Mouse (Mus musculus) adrenal gland, postnatal 10 days (tissue): ENCODE measurements around the gene Gm8220. TPM values are rescaled to one million over a fixed set of nuclear protein-coding genes. Genes with fewer than 3 reads are reported as not detected.
"Not testable (repeated sequence)": the region's sequence is repeated elsewhere in the genome, so short reads cannot be mapped to it uniquely, and the experiment has no call there.

Source experiments
- DNase-seq: peaks from one replicate; pipeline ENCODE4 v3.0.0; 2021; ENCODE audit warnings: mixed read lengths
- long read RNA-seq, 2 experiments: library from polyadenylated mRNA; stranded (forward); transcript quantifications; one replicate each; pipeline ENCODE4 v2.0.0; 2021
- total RNA-seq, 2 experiments: library from RNA; stranded (reverse); gene quantifications; 2 replicates each; pipeline ENCODE4 v1.2.3; 2021

The Gm8220 gene
- total RNA-seq = not detected
- long read RNA-seq, experiment 1 = 0 reads
- long read RNA-seq, experiment 2 = 0 reads

DNA sequence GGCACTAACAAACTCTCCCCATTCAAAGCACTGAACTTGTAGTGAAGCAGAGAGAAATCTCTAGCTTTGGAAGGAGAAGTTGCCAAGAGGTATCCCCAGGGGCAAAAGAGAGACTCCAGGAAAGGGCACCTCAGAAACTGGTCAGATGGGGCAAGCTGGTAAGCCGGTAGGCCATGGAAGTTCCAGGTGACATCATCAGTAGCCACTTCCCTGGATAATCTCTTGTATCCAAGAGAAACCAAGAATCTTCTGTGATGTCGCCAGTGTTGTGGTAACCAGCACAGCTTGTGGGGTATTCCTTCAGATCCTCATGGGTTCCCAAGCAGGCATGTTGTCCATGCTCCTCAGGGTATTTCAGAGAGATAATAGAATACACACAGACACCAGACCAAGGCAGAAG is at the start of gene Gm8220:
Gm8220 (plus strand) TSS at position 301 of the 400 bp plus-strand sequence.
- DNase-seq = not testable (repeated sequence)

DNA sequence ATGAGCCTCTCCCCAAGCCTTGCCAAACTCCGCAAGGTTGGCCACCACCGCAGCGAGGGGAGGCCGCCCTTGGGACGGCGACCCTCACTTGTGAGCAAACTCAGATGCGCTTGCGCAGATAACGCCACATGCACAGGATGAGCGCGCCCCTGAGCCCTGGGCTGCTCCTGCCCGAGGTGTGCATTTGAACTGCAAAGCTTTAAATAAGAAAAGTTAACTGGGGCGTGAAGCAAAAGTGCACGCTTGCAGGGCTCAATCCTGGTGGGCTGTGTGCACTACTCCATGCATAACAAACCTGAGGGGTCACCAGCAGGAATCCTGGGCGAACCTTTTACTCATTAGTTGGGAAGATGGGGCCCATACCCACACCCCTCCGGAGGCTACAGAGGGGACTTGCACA is 37.3 kb upstream of the Gm8220 start:
- DNase-seq = no peak

DNA sequence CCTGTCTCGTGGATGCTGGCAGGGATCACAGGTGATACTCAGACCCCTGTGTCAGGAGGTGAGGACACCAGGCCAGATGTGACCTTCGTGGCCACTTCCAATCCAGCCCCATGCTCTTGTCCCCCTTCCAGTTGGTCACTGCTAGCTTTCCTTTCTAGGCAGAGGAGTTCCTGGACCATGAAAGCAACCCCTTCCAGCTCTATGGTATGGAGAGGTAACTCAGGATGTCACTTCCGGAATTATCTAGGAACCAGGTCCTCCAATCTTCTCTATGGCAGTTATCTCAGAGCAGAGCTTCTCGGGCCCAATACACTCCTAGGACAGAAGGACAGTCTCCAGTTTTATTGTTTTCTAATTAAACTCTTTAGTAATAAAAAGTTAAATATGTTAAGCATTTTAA is 26.7 kb downstream of the Gm8220 start:
- not testable (repeated sequence) for DNase-seq

DNA sequence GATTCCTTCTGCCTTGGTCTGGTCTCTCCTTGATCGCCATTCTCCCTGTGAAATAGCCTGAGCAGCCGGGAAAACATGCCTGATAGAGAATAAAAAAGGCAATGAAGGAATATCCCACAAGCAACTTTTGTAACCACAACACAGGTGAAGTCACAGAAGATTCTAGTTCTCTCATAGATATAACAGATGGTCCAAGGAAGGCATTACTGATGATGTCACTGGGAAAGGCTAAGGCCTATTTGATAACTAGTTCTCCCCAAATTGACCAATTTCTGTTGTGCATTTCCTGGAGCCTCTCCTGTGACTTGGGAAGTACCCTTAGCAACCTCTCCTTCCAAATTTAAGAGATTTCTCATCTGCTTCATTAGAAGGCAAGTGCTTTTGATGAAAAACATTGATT is 53.1 kb downstream of the Gm8220 start, which contains the start of gene Gm5930:
Gm5930 (minus strand) TSS at position 101 of the 400 bp plus-strand sequence.
- DNase-seq = not testable (repeated sequence)

Other genes starting within 250 kb of the Gm8220 start
- 1 to 10 TPM; 4.2 to 4.9 TPM for gene Ear2, start 182.9 kb upstream of the Gm8220 start, total RNA-seq
- not detected for gene Gm3327, start 161.7 kb upstream of the Gm8220 start, total RNA-seq
- gene Gm8212, start 87.9 kb upstream of the Gm8220 start, total RNA-seq = not detected
- gene 4930503E14Rik, start 72.3 kb upstream of the Gm8220 start, total RNA-seq = not detected
- gene Gm5930, start 53.0 kb downstream of the Gm8220 start, total RNA-seq = not detected
- gene Gm8229, start 79.8 kb downstream of the Gm8220 start, total RNA-seq = not detected
- not detected for gene Gm3371, start 125.1 kb downstream of the Gm8220 start, total RNA-seq
- gene Gm8232, start 148.1 kb downstream of the Gm8220 start, total RNA-seq = not detected
- not detected for gene BC061237, start 206.9 kb downstream of the Gm8220 start, total RNA-seq
- not detected for gene Gm17093, start 232.7 kb downstream of the Gm8220 start, total RNA-seq